Mouse (Mus musculus): Measurements from ENCODE around the gene Rbm12.

- TF ChIP-seq CTCF (IDR thresholded peaks at IDR 0.05; ENCODE audit: borderline replicate concordance, insufficient read depth, low read depth, low read length) (no peak), POLR2A (IDR thresholded peaks at IDR 0.05; ENCODE audit: borderline replicate concordance, insufficient read depth, low read length) (no peak)
These were observed 22.4 kb upstream of the Rbm12 start for GRCm38 (mm10) chr2:156134161-156134560.
